Mouse (Mus musculus) layer of hippocampus, postnatal 10 days (tissue): ENCODE results near the gene Ddr2. TPM values are rescaled to one million over a fixed set of nuclear protein-coding genes. Genes with fewer than 3 reads are reported as not detected.
"Not testable (repeated sequence)": the region's sequence is repeated elsewhere in the genome, so short reads cannot be mapped to it uniquely, and the experiment has no call there.

Experiments used
- DNase-seq, 2 experiments: peaks; one replicate each; pipeline ENCODE4 v3.0.0; 2021; ENCODE audit warnings: low spot score in 2 of 2
- total RNA-seq, 2 experiments: library from RNA; stranded (reverse); gene quantifications; 2 replicates each; pipeline ENCODE4 v1.2.3; 2021

The Ddr2 gene
- total RNA-seq, 2 experiments from 2014 or later, result 7.4 to 7.7 TPM

DNA sequence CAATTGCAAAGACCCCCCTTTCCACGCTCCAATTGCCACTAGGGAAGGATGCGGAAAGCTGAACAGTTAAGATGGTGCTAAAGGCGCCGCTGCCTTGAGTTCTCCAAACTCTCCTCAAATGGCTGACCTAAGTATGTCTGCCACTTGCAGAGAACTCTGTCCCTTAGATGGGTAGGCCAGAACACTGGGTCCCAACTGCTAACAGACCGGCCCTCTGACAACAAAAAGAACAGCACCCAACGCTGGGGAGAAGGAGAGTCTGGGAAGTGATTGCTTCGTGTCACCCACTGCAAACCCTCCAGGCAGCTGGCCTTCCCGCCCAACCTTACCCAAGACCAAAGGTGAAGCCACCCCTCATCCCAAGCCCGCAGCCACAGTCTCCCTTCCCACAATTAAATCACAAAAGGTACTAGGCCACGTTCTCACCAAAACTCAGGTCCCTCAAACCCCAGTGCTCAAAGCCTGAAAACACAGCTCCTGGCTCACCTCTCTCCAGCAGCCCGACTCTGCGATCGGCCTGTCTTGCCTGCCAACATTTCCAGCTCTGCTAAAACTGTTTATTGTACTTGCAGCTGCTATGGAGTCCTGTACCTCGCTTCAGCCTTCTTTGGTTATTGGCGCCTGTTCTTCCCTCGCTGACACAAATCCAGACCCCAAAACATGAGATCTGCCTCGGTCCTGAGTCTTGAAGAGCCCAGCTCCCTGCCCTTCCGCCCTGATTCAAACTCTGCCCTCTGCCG is 616 bp downstream of the Ddr2 start:
- DNase-seq, result peak; percentile 14 to 21

DNA sequence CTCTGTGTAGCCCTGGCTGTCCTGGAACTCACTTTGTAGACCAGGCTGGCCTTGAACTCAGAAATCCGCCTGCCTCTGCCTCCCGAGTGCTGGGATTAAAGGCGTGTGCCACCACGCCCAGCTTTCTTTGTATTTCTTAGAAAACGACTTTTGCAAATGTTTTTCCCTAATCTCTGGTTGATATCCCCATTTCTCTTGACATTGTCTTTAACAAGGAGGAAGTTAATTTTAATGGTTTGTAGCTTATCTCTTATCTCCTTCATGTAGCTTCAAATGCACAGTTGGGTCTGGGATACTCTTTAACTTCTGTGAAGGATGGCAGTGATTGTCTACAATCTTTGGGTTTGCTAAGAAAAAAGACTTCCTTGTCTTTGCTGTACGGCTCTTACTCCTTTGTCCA is 7.7 kb downstream of the Ddr2 start:
- DNase-seq, result not testable (repeated sequence)

DNA sequence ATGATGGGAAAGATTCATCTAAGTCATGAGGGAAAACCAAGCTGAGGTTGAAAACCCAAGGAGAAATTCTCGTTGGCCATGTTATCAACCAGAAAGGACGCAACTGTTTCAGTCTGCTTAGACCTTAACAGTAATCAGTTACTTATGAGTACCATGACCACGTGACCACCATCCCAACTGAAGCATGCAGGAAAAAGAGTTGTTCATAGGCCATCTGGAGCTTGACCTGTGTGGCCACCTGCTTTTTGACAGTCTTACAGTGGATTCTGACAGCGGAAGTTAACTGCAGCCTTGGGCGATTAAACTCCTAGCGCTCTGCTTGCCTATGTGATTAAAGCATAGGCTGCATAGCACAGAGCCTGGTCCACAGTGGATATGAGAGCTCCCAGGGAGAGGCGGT is 23.9 kb downstream of the Ddr2 start:
- DNase-seq, result no peak

DNA sequence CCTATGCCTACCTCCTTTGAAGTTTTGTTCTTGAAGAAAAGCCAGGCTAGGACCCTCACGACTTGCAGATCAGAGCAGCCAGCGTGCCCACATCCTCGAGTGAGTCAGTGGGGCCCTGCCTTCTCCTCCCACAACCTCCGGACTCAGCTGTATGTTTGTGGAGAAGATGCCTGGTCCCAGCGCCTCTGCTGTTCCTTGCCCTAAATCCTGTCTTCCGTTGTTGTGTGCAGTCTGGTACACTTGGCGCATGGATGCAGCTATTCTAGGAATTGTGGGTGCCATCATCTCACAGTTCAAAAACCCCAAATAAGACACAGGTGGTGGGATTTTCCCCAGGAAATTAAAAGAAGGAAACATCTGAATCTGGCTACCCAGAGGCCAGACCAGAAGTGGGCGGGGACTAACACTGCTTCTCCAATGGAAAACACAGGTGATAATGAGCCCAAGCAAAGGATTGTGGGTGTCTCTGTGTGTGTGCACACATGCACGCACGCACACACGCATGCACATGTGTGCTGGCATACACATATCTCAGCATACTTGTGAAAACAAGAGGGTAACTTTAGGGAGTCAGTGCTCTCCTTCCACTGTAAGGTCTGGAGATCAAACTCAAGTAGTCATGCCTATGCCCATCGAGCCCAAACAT is 26.3 kb downstream of the Ddr2 start:
- no peak for DNase-seq

DNA sequence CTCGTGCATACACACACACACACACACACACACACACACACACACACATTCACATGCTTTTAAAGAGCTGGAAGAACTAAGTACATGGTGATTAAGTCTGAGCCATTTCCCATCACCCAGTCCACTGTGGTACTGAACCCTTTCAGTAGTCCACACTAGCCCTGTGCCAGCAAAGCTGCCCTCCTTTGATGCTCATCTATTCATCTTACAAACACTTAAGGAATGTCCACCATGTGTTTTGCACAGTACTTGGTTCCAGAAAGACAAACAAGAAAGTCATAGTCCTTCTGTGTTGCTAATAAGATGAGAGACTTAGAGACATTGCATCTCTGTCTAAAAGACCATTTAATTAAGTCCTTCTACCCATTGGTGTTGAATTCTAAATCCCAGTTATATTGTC is 29.7 kb downstream of the Ddr2 start:
- no peak for DNase-seq

DNA sequence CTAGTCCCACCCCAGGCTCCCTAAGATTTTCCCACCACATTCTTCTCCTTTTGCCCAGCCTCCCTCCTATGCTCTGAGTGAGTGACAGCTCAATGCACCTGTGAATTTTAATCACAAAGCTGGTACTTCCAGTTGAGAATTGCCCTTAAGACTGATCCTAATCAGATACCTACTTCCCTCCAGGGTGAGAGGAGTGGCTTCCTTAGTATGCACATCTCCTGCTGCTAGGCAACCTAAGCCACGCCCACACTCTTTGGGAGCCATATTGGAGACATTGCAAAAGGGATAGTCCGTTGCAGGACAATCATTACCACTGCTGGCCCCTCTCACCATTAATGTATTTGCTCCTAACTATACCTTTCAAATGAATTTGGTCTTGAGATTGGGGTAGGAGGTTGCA is 31.1 kb downstream of the Ddr2 start:
- DNase-seq, result no peak

DNA sequence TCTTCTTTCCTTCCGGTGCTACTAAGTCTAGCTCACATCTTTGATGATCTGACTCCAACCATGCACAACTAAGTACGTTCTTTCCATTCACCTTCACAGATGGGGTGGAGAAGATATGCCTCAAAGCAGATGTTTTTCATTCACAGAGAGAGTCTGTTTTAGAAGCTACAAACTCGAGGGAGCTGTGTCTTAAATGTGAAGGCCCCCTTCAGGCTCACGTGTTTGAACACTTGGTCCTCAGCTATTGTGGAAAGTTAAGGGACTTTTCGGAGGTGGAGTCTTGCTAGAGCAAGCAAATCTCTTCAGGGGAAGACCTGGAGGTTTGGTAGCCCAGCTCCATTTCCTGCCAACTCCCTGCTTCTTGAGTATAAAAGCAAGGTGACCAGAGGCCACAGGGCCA is 34.2 kb downstream of the Ddr2 start:
- DNase-seq, result no peak

DNA sequence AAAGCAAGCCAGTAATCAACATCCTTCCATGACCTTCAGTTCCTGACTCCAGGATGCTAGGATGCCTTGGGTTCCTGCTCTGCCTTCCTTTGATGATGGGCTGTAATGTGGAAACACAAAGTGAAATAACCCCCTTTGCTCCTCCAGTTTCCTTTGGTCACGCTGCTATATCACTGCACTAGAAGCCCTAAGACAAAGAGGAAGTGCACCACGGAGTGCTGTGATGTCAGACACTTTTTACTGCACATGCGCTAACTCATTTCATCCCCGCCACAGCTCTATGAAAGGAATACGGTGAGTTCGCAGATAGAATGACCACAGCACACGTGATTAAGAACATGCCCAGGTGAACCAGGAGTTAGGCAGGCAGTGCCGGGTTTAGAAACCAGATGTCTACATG is 36.8 kb downstream of the Ddr2 start:
- DNase-seq, result no peak

DNA sequence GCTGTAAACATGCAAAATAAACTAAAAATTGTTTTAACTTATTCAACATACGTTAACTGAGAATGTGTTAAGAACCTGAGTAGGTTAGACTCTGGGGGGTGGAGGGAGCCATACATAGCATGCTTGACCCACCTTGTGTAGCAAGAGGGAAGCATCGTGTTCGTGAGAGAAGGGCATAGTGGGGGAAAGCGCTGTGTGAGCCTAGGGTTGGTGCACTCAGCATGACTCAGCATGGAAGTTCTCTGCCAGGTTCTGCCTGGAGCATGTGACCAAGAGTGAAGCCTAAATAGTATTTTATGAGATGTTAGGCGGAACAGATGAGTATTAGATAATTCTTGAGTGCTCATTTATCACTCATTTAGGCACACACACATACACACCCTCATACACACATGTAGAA is 41.4 kb downstream of the Ddr2 start:
- DNase-seq, result no peak

DNA sequence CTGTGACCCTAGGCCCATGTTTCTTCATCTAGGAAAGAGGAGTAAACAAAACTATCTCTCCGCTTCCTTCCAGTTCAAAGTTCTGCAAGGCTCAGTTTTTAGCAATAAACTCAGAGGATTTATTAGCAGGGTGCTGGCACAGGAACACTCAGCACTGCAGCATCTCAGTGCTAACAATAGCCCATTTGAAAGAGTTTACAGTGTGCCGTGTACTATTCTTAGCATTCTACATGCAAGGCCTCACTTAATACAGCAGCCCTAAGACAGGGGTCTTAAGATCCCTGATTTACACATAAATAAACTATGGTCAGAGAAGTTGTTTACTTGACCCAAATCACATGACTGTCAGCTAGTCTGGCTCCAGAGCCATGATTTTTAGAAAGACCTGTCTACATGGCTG is 44.6 kb downstream of the Ddr2 start:
- no peak for DNase-seq

DNA sequence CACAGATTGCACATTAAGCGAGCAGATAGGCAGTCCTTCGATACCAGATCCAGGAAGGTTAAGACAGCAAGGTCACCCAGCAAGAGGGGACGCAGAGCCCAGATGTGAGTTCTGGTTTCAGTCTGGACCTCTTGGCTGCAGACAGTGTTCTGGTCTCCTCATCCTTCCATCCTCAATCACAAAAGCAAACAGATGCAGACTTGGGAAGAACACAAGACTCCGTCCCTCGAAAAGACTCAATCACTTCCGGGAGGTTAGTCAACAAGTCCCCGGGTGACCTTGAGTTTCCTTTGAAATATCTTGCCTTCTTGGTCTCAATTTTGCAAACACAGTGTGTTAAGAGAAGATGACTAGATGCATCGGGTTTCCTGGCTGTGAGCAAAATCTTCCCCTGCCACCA is 45.6 kb downstream of the Ddr2 start:
- no peak for DNase-seq

DNA sequence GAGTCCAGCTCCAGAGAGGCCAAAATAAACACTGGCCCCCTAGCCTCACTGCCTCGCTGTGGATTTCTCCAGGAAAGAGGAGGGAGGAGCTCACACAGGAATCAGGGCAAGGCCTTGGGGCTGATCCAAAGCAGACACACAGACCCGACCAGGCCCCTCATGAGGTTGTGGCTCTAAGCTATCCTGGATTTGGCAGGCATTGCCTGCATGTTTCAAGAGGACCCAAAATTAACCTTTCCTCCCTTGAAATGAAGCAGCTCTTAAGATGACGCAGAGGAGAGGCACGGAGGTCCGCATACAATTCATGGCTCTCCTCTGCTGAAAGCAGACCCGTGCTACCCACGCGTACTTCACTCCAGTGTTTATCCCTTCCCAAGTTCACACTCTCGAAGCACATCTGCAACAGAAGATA is 46.5 kb downstream of the Ddr2 start:
- no peak for DNase-seq

DNA sequence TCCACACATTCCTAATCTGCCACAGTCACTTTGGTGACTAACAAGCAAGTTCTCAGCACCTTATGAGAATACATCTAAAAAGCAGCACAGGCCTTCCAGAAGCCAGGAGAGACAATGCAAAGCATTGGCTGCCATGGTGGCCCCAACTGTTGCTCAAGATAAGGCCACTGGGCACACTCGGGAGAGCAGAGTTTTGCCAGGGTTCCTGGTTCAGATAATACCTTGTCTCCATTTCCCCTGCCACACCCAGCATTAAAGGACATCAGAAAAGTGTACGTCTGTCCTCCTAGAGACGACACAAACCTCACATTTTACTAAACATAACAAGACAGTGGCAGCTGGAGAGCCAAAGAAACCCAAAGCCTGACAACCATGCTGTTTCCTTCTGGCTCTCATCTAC is 50.3 kb downstream of the Ddr2 start:
- DNase-seq, result no peak

DNA sequence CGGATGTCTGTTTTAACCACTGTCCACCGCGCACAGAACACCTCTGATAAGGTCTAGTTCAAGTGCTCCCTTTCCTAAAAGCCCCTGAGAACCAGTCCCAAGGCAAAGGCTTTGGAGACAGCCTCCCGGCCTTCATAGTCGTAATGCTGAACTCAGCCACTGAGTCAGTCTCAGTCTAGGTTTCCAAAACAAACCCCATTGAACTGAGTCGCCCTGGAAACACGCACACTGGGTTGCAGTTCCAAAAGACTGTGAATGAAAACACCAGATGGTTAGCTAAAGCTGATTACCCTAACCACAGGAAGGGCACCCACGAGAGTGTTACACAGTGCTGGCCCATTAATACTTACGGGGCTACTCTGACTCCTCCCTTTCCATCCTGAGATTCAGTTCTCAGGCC is 51.2 kb downstream of the Ddr2 start:
- DNase-seq, result peak in 1 of 2 experiments; percentile 18

DNA sequence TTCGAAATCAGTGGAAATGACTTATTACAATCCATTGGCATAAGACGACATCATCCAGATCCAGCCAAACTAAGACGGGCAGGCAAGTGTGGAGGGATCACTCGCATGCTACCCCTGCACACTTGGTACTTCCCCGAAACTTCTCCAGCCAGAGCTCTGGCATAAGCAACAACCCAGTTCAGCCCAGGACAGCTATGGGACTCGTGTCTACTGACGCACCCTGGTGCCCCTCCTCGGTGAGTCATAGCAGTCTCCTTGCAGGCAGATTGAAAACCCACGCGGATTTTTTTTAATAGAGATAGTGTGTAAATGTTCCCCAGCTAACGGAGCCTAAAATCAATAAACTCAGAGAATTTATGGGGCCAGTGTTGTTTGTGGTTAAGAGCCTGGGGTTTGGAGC is 52.5 kb downstream of the Ddr2 start:
- DNase-seq, result no peak

DNA sequence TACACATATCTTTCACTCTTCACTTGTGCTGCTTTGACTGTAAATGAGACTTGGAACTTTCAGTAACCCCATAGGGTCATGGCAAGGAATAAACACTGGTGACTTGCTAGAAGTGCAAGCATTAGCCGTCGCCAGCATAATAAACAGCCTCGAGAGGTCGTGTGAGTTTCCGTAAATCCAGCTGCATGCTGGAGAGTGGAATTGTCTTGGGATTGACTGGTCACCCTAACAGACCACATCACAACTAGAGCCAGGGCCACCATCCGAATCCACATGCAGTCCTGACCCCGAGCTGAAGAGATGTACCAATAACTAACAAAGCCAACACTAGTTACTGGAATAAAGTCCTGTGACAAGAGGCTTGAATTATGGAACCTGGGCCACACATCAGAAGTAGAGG is 53.0 kb downstream of the Ddr2 start:
- no peak for DNase-seq

DNA sequence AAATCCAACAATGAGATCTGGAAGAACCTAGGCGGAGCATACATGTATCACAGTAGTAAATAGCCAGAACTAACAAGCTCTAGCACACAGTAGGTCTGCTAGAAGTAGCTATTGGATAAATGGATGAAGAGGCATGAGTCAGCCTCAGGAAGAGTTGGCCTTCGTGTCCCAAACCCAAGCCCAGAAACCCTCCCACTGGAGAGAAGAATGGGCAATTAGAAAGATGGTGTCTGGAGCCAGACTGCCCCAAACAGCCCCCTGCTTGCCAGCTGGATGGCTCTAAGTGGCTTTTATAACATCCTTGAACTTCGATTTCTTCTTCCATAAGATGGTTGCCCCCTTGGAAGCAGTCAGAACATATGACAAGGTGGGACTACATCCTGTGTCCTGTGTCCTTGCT is 53.6 kb downstream of the Ddr2 start:
- DNase-seq, result no peak

DNA sequence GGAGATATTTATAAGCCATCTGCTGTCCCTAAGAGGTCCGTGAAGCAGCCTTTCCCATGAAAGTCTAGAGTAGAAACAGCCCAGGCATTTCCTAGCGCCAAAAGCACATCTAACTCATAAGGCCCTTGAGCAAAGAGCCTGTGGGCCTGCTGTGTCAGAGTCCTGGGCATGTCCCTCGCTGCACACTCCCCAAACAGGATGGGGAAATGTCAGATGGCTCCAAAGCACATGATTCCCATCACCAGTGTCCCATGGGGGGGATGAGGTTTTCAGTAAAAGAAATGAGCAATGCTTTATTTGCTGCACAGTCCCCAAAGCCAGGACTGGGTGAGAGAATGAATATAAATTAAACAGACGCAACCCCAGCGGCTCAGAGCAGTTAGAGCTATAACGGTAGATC is 54.3 kb downstream of the Ddr2 start:
- DNase-seq, result no peak

DNA sequence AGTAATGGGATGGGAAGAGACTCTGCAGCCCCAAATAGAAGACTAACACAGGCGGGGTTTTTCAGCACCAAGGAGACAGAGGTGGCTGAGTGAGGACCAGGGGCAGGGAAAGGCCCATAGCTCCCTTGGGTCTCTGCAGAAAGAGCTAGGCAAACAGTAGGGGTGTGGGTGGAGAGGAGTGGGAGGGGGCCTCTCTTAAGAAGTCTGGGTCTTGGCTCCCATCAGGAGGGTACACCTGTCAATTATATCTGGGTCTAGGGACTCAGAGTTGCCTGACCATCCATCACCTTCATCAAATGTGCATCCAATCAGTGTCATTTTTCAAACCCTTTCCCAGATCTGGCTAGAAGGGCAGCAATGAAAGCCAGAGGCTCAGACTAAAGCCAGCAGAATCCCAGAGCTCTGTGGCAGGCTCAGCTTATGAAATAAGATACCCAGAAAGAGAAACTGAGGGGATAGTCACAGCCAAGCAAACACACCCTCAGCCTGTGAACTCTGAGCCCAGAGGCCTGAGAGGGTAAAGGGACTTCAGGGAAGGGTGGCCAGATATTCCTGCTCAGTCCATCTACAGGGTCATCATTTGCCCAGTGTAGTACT is 58.0 kb downstream of the Ddr2 start:
- DNase-seq, result no peak

DNA sequence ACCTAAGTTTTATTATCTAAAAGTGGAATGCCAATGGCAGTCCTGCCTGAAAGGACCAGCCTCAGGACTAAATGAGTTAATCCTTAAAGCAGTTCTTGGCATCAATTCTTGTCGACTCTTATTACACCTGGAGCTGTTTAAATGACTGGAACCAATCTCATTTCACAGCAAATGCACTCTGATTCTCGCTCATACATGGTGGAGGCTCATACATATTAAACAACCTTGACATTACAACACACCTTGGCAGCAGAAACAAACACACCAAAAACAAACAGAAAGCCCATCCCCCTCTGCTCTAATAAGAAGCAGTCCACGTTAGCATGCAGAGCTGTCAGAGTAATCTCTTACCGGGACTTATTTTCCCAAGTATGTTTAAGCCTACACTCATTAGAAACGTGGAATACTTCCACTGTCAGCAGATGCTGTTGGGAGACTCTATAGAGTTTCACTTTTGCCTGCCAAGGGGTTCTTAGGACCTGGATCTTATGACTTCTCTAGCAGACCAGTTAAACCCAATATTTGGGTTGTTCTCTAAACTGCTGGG is 58.9 kb downstream of the Ddr2 start:
- no peak for DNase-seq

DNA sequence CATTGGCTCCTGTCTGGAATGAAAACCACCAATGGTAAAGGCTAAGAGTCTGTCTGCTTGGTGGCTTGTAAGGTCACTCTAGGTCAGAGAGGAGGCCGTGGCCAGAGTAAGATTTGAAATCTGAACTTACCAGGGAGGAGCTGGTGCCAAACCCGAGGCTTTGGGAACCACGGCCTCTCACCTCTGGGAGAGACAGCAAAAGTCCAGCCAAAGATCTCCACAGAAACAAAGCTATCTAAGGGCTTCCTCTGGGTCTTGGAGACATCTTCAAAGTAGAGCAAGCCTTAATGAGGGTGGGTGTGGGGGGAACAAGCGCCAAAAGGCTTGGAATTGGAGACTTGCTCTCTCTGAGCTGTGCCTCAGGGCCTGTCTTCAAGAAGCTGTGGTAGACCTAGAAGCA is 62.1 kb downstream of the Ddr2 start:
- no peak for DNase-seq

DNA sequence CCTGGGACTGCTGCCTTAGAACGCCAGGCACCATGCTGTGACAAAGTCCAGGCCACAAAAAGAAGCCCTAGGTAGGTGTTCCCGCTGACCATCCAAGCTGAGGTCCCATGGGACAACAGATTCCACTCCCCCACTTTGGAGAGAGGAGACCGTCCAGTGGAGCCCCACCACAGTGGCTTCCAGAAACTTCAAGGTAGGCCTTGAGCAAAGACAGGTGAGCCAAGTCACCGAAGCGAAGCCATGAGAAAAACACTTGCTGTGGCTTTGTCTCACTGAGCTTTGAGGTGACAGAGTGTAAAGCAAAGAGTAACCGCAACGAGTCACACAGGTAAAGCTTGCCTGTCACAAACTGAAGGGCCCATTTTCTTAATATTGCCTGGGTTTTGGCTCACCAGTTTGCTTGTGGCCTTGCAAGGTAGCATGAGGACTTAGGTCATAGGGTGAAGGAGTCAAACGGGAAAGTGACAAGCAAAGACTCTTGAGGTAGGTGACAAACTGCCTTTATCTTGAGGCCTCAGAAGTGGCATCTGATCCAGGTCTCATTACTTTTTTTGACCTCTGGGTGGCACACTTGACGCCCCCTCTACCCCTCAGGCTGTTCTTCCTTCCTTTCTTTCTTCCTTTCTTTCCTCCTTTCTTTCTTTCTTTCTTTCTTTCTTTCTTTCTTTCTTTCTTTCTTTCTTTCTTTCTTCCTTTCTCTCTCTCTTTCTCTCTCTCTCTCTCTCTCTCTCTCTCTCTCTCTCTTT is 65.7 kb downstream of the Ddr2 start:
- no peak for DNase-seq
